Mouse (Mus musculus) lung, postnatal 0 days (tissue): Measurements from ENCODE around the gene Cacng3.

Source experiments
- CTCF ChIP-seq: IDR thresholded peaks from 2 replicates; pipeline ENCODE4 v1.5.1; 2016; ENCODE audit warnings: antibody characterized with exemption, mild to moderate bottlenecking
- EP300 ChIP-seq: IDR thresholded peaks from 2 replicates; pipeline ENCODE4 v1.6.1; 2016; ENCODE audit warnings: antibody characterized with exemption, mild to moderate bottlenecking, control low read depth

DNA sequence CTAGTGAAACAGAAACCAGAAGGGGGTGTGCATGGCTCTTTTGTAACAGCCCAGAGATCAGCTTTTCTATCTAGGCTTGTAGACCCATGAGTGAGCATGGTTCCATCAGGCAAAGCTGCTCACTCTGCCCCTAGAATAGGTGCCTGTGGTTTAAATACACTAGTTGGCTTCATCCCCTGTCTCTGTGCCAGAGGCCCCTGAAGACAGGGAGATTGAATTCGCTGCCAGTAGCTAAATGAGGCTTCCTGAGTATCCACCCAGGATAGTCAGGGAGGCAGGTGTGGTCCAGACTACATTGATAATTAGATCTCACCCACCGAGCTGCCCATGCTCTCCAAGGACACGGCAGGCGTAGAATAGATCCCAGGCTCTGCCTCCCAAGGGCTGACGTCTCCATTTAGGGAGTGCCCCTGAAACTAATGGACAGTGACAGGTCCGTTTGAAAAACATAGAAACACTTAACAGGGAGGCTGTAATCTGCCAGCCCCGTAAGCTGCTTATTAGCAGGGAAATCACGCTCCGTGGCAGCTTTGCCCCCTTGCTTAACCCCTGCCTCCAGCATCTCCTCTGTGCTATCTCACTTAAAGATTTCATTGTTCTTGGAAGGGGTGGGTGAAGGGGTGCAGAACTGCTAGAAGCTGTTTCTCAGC is 48.0 kb upstream of the Cacng3 start:
- TF ChIP-seq CTCF = no peak
- no peak for TF ChIP-seq EP300
